Mouse (Mus musculus) WW6 (cell line): Measurements from ENCODE around the gene Ptgr1.
A peak's percentile ranks its signal among the peaks of the same experiment; 100 is the strongest.

ENCODE experiments used
- DNase-seq: peaks from one replicate; pipeline ENCODE4 v3.0.0-alpha.2; 2013; ENCODE audit warnings: low read depth, low spot score

Gene Ptgr1

GRCm38 (mm10) chr4:58986540-58987190 is at the start of gene Ptgr1:
TSS of gene Ptgr1 (minus strand) at chr4:58987119.
- peak; percentile 53 for DNase-seq

- DNase-seq = no peak
Measured at GRCm38 (mm10) chr4:59035786-59036350, 48.9 kb upstream of the Ptgr1 start.

GRCm38 (mm10) chr4:59034918-59035785 is 48.2 kb upstream of the Ptgr1 start, which contains the start of gene Gng10:
TSS of gene Gng10 (plus strand) at chr4:59035088.
- DNase-seq = no peak

GRCm38 (mm10) chr4:59034325-59034917 is 47.5 kb upstream of the Ptgr1 start:
- no peak for DNase-seq

- no peak for DNase-seq
Measured at GRCm38 (mm10) chr4:59016922-59017321, 30.0 kb upstream of the Ptgr1 start.

- DNase-seq = no peak
Measured at GRCm38 (mm10) chr4:59015181-59015580, 28.3 kb upstream of the Ptgr1 start.

GRCm38 (mm10) chr4:59011446-59011845 is 24.5 kb upstream of the Ptgr1 start:
- no peak for DNase-seq

GRCm38 (mm10) chr4:59009696-59010095 is 22.8 kb upstream of the Ptgr1 start:
- no peak for DNase-seq

GRCm38 (mm10) chr4:59009186-59009585 is 22.3 kb upstream of the Ptgr1 start:
- DNase-seq = no peak

GRCm38 (mm10) chr4:59007974-59008373 is 21.1 kb upstream of the Ptgr1 start:
- DNase-seq = no peak

- DNase-seq = no peak
Measured at GRCm38 (mm10) chr4:59007016-59007415, 20.1 kb upstream of the Ptgr1 start.

- no peak for DNase-seq
Measured at GRCm38 (mm10) chr4:59006211-59006610, 19.3 kb upstream of the Ptgr1 start.

- no peak for DNase-seq
Measured at GRCm38 (mm10) chr4:59003806-59004200, 16.9 kb upstream of the Ptgr1 start.

GRCm38 (mm10) chr4:59002948-59003805 is 16.3 kb upstream of the Ptgr1 start, which contains the start of gene Gm20503:
TSS of gene Gm20503 (plus strand) at chr4:59003210.
- peak; percentile 75 for DNase-seq

- peak; percentile 42 for DNase-seq
Measured at GRCm38 (mm10) chr4:59000614-59001013, 13.7 kb upstream of the Ptgr1 start.

- peak; percentile 24 for DNase-seq
Measured at GRCm38 (mm10) chr4:58999686-59000085, 12.8 kb upstream of the Ptgr1 start.

GRCm38 (mm10) chr4:58998688-58999087 is 11.8 kb upstream of the Ptgr1 start:
- no peak for DNase-seq

GRCm38 (mm10) chr4:58997081-58997480 is 10.2 kb upstream of the Ptgr1 start:
- no peak for DNase-seq

- no peak for DNase-seq
Measured at GRCm38 (mm10) chr4:58995251-58995693, 8.4 kb upstream of the Ptgr1 start.

GRCm38 (mm10) chr4:58994762-58995161 is 7.8 kb upstream of the Ptgr1 start, which contains the start of gene Dnajc25:
TSS of gene Dnajc25 (plus strand) at chr4:58995062.
- no peak for DNase-seq

GRCm38 (mm10) chr4:58992195-58992594 is 5.3 kb upstream of the Ptgr1 start:
- no peak for DNase-seq
